Mouse (Mus musculus) neutrophil, adult 5-6 weeks (primary cell): ENCODE results near the gene BC004004. TPM values are rescaled to one million over a fixed set of nuclear protein-coding genes. Genes with fewer than 3 reads are reported as not detected.

Experiments used
- ATAC-seq: fragments of 151-379, 151-347 bp; 2 replicates; pipeline ENCODE4 v1.8.0; 2017; ENCODE audit warnings: mild to moderate bottlenecking, moderate TSS enrichment; ENCODE audit not compliant: insufficient number of reproducible peaks, poor library complexity, low FRiP score, severe bottlenecking; ENCODE audit errors: extremely low read depth
- total RNA-seq: library from RNA; stranded (forward); fragments of 200-1000 nt; gene quantifications from 2 replicates; pipeline ENCODE4 v1.2.3, GENCODE M21; 2017

BC004004 gene
- total RNA-seq, 1 experiment from 2014 or later = 65.4 TPM

- no peak for ATAC-seq
Measured at GRCm38 (mm10) chr17:29292996-29293395, 24.4 kb downstream of the BC004004 start.

- no peak for ATAC-seq
Measured at GRCm38 (mm10) chr17:29293807-29294605, 25.4 kb downstream of the BC004004 start.

- ATAC-seq = no peak
Measured at GRCm38 (mm10) chr17:29295835-29296234, 27.2 kb downstream of the BC004004 start.

GRCm38 (mm10) chr17:29297321-29297720 is 28.7 kb downstream of the BC004004 start:
- no peak for ATAC-seq

- 0 out of 2 replicates have a peak, but pooled peaks have one; percentile 14 for ATAC-seq
Measured at GRCm38 (mm10) chr17:29297813-29298212, 29.2 kb downstream of the BC004004 start.

- ATAC-seq = no peak
Measured at GRCm38 (mm10) chr17:29299282-29299681, 30.7 kb downstream of the BC004004 start.

GRCm38 (mm10) chr17:29300926-29301325 is 32.3 kb downstream of the BC004004 start:
- no peak for ATAC-seq

- ATAC-seq = no peak
Measured at GRCm38 (mm10) chr17:29301421-29301820, 32.8 kb downstream of the BC004004 start.

- no peak for ATAC-seq
Measured at GRCm38 (mm10) chr17:29302149-29302548, 33.6 kb downstream of the BC004004 start.

GRCm38 (mm10) chr17:29303087-29303486 is 34.5 kb downstream of the BC004004 start:
- ATAC-seq = peak; percentile 50; the same call in 1 of the 2 replicates

- ATAC-seq = no peak
Measured at GRCm38 (mm10) chr17:29303856-29304255, 35.3 kb downstream of the BC004004 start.

GRCm38 (mm10) chr17:29304376-29305057 is 35.9 kb downstream of the BC004004 start:
- peak; percentile 36; the same call in 1 of the 2 replicates for ATAC-seq

- ATAC-seq = no peak
Measured at GRCm38 (mm10) chr17:29305058-29305806, 36.6 kb downstream of the BC004004 start.

- 0 out of 2 replicates have a peak, but pooled peaks have one; percentile 14 for ATAC-seq
Measured at GRCm38 (mm10) chr17:29305871-29306270, 37.3 kb downstream of the BC004004 start.

GRCm38 (mm10) chr17:29310056-29310623 is 41.6 kb downstream of the BC004004 start:
- ATAC-seq = no peak

- no peak for ATAC-seq
Measured at GRCm38 (mm10) chr17:29311602-29312001, 43.0 kb downstream of the BC004004 start.

- ATAC-seq = no peak
Measured at GRCm38 (mm10) chr17:29312082-29312481, 43.5 kb downstream of the BC004004 start.

GRCm38 (mm10) chr17:29313300-29313699 is 44.7 kb downstream of the BC004004 start:
- ATAC-seq = no peak
